Mouse (Mus musculus): ENCODE data around the gene Selenom. TPM values are rescaled to one million over a fixed set of nuclear protein-coding genes. Genes with fewer than 3 reads are reported as not detected.

Selenom gene
- polyA plus RNA-seq, 2 experiments, result 201 to 214 TPM

DNA sequence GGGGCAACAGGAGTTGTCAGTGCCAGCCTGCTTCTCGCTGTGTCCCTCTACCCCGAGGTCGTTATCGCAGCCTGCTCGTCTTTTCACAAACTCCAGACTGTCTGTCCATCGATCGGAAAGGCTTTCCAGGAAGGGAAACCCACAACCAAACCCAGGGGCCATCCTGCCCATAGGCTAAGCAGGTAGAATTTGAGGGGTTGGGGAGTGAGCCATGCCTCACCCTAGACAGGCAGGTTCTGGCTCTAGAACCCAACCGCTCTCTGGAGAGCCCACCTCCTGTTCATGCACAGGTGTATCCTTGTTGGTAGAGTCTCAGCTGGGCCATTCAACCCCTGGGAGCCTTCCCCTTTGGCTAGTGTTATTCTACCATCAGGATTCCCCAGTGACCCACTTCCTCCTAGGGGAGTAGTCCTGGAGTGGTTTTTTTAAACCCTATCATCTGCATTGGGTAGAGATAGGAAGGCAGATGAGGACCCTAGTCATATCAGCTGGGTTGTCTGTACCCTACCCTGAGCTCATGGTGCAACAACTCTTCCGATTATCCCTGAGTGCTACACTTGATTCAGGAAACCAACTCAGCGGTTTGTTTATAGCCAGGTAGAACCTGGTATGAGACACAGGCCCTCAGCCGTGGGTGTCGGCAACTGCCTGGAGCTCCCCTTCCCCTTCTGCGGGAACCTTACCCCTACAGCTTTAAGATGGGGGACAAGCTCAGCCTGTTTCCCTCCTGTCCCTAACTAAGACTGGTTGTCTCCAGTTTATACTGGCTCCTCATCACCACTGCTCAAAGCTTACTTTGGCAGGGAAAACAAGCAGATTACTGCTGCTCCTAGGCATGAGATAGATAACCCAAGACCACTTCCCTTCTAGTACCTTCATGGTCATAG lies 3.6 kb downstream of the Selenom start:
- no peak for TF ChIP-seq POLR2A (IDR thresholded peaks at IDR 0.05; ENCODE audit: borderline replicate concordance, extremely low read depth, insufficient read depth, insufficient read length)

DNA sequence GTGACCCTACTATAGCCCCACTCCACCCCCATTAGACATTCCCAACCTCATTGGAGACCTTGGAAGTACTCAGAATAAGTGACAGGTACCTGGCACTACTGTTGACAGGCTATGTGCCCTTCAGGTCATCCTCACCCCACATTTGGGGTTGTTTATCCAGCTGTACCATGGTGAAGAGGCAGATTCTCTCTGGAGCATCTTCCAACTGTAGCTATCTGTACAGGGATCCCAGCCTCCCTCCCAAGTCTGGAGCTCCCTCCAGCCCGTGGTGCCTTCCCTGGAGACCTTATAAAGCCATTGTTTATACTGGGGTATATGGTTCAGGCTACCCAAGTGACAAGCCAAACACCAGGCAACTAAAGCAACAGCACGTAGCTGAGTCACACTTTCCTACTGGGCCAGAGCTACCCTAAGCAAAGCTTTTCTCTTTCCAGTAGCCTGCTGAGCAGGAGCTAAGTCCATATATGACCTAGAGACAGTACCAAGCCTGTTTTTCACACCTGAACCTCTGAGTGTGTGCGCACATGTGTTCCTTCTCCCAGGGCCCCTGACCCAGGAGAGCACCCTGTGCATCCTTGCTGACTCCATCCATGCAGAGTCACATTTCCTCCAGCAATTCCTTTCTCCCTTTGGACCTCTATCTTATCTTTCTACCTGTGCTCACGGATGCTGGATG lies 4.7 kb downstream of the Selenom start:
- 63% methylated on average over 4 of the region's 4 CpGs for WGBS
- Histone ChIP-seq H3K9me3 (ENCODE audit: control insufficient read depth, low read length) (no peaks in the 10 kb centered on the region), H3K4me1 (ENCODE audit: control insufficient read depth, insufficient read depth, low read length) (peaks cover 17% of the 10 kb centered on the region), H3K27me3 (ENCODE audit: control insufficient read depth, insufficient read depth, low read length) (0 out of 2 replicates have a peak, but pooled peaks cover 5% of the 10 kb centered on the region), H3K4me2 (replicated peaks; ENCODE audit: low read depth, low read length, severe bottlenecking) (no peak overlapping the region), H3K36me3 (ENCODE audit: control insufficient read depth, insufficient read depth, low read length) (peaks cover 49% of the 10 kb centered on the region), H3K27ac (replicated peaks; ENCODE audit: low read depth, low read length) (no peak overlapping the region), H3K4me3 (replicated peaks; ENCODE audit: low read length) (no peak overlapping the region), H3K9ac (ENCODE audit: low read depth, low read length, severe bottlenecking) (no peak overlapping the region)
- ATAC-seq (ENCODE audit: low FRiP score, low read depth) (no peak), DNase-seq (ENCODE audit: low spot score) (no peak)
- TF ChIP-seq POLR2A (IDR thresholded peaks at IDR 0.05; ENCODE audit: borderline replicate concordance, extremely low read depth, insufficient read depth, insufficient read length), result no peak

More for the DNA sequence above, 3.6 kb downstream of the Selenom start:
- ATAC-seq (ENCODE audit: low FRiP score, low read depth), result no peak
- WGBS, result 54% methylated on average over 13 of the region's 13 CpGs
- H3K27me3 ChIP-seq (ENCODE audit: control insufficient read depth, insufficient read depth, low read length), result 0 out of 2 replicates have a peak, but pooled peaks cover 5% of the 10 kb centered on the region
- peaks cover 40% of the 10 kb centered on the region for H3K36me3 ChIP-seq (ENCODE audit: control insufficient read depth, insufficient read depth, low read length)
- H3K9ac ChIP-seq (ENCODE audit: low read depth, low read length, severe bottlenecking), result peak overlapping the region; percentile 38
- peaks cover 19% of the 10 kb centered on the region for H3K4me1 ChIP-seq (ENCODE audit: control insufficient read depth, insufficient read depth, low read length)
- H3K4me3 ChIP-seq (replicated peaks; ENCODE audit: low read length), result peak overlapping the region; percentile 36
- DNase-seq (ENCODE audit: low spot score), result no peak
- H3K27ac ChIP-seq (replicated peaks; ENCODE audit: low read depth, low read length), result no peak overlapping the region
- H3K9me3 ChIP-seq (ENCODE audit: control insufficient read depth, low read length), result no peaks in the 10 kb centered on the region
- peak overlapping the region; percentile 77 for H3K4me2 ChIP-seq (replicated peaks; ENCODE audit: low read depth, low read length, severe bottlenecking)

DNA sequence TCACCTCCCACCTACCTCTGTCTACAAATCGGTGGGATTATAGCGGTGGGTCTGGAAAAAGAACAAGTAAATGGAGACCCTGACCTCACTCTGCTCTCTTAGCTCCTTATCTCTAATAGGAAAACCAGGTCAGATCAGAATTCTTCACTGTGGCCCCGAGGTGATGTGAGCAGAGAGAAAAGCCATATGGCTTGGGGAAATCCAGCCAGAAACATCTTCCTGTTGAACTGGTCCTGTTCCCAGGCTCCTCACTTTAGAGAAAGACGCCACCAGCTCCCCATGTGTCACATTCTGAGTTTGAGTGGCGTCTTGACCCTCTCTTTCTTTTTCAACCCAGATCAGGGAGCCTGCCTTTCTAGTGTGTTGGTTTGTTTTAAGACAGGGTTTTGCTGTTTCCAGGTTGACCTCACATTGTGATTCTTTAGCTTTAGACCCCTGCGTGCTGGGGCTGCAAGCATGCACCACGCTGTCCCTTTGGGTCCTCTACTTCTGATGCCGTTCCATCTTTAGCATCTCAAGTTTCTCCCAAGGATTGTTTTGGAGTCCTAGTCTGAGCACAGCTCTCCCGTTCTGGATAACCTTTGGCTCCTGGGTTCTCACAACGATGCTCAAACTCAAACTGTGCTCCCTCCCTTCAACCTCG lies 5.4 kb downstream of the Selenom start:
- no peak for ATAC-seq (ENCODE audit: low FRiP score, low read depth)

DNA sequence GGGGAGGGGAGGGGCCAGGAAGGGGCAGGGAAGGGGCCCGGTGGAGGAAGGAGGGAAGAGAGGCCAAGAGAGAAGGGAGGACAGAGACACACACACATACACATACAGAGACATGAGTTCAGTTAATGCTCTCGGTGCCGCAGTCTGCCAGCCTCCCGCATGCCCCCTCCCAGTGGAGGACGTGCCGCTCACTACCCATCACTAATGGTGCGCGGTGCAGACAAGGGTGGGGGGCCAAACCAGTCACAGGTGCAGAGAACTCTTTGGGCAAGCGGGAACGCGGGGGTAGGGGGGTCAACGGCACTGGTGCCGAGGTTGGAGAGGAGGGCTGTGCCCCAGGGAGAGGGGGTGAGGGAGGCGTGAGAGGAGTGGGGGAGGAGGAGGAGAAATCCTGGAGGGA lies 6.4 kb downstream of the Selenom start:
- no peak overlapping the region for H3K27ac ChIP-seq (replicated peaks; ENCODE audit: low read depth, low read length)
- TF ChIP-seq POLR2A (IDR thresholded peaks at IDR 0.05; ENCODE audit: borderline replicate concordance, extremely low read depth, insufficient read depth, insufficient read length), result no peak
- no peak overlapping the region for H3K4me3 ChIP-seq (replicated peaks; ENCODE audit: low read length)
- H3K4me2 ChIP-seq (replicated peaks; ENCODE audit: low read depth, low read length, severe bottlenecking), result no peak overlapping the region
- H3K27me3 ChIP-seq (ENCODE audit: control insufficient read depth, insufficient read depth, low read length), result 0 out of 2 replicates have a peak, but pooled peaks cover 5% of the 10 kb centered on the region
- peaks cover 13% of the 10 kb centered on the region; the same call in 1 of the 2 replicates for H3K4me1 ChIP-seq (ENCODE audit: control insufficient read depth, insufficient read depth, low read length)
- ATAC-seq (ENCODE audit: low FRiP score, low read depth) (no peak), DNase-seq (ENCODE audit: low spot score) (no peak)
- H3K9ac ChIP-seq (ENCODE audit: low read depth, low read length, severe bottlenecking), result no peak overlapping the region
- WGBS, result 83% methylated on average over 14 of the region's 14 CpGs
- H3K9me3 ChIP-seq (ENCODE audit: control insufficient read depth, low read length), result no peaks in the 10 kb centered on the region
- peaks cover 66% of the 10 kb centered on the region for H3K36me3 ChIP-seq (ENCODE audit: control insufficient read depth, insufficient read depth, low read length)

More for the DNA sequence above, 5.4 kb downstream of the Selenom start:
- Histone ChIP-seq H3K27me3 (ENCODE audit: control insufficient read depth, insufficient read depth, low read length) (0 out of 2 replicates have a peak, but pooled peaks cover 5% of the 10 kb centered on the region), H3K9ac (ENCODE audit: low read depth, low read length, severe bottlenecking) (no peak overlapping the region), H3K27ac (replicated peaks; ENCODE audit: low read depth, low read length) (no peak overlapping the region), H3K4me3 (replicated peaks; ENCODE audit: low read length) (no peak overlapping the region), H3K9me3 (ENCODE audit: control insufficient read depth, low read length) (no peaks in the 10 kb centered on the region), H3K4me2 (replicated peaks; ENCODE audit: low read depth, low read length, severe bottlenecking) (no peak overlapping the region), H3K4me1 (ENCODE audit: control insufficient read depth, insufficient read depth, low read length) (peaks cover 17% of the 10 kb centered on the region), H3K36me3 (ENCODE audit: control insufficient read depth, insufficient read depth, low read length) (peaks cover 56% of the 10 kb centered on the region)
- no peak for DNase-seq (ENCODE audit: low spot score)
- 79% methylated on average over 11 of the region's 11 CpGs for WGBS
- TF ChIP-seq POLR2A (IDR thresholded peaks at IDR 0.05; ENCODE audit: borderline replicate concordance, extremely low read depth, insufficient read depth, insufficient read length), result no peak

Data from limb, embryonic 14.5 days (tissue).